Mouse (Mus musculus): ENCODE measurements around the gene Man1c1.

Gene Man1c1

DNA sequence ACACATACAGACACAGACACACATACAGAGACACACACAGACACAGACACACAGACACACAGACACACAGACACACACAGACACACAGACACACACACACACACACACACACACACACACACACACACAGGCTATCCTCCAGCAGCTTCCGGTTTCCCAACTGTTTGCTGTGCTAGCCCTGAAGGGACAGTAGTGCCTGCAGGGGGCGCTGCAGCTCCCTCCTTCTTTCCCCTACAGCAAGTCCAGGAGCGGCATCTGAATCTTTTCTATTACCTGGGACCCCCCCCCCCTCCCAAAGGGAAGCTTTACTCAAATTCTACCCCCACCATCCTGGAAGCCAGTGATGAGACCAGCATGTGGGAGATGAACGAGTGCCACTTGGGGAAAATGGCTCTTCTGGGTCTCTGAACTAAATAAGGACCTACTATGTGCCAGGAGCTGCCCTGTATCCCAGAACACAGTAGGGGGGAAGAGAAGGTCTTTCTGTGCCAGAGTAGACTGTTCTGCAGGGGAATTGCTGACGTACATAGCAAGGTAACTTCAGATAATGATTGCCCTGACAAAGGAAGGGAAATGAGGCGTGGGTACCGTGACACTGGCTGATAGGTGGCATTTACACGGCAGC, 148.0 kb downstream of the Man1c1 start:
- in situ Hi-C loops (cut with MboI, MseI), result no loop called here

GRCm38 (mm10) chr4:134553631-134554030, 150.5 kb downstream of the Man1c1 start:
- in situ Hi-C loops (cut with MboI, MseI), result no loop called here

- in situ Hi-C loops (cut with MboI, MseI), result no loop called here
Measured at GRCm38 (mm10) chr4:134551494-134552316, 152.4 kb downstream of the Man1c1 start, which contains the start of gene Selenon. Gene Selenon (minus strand): TSS chr4:134552166.

DNA sequence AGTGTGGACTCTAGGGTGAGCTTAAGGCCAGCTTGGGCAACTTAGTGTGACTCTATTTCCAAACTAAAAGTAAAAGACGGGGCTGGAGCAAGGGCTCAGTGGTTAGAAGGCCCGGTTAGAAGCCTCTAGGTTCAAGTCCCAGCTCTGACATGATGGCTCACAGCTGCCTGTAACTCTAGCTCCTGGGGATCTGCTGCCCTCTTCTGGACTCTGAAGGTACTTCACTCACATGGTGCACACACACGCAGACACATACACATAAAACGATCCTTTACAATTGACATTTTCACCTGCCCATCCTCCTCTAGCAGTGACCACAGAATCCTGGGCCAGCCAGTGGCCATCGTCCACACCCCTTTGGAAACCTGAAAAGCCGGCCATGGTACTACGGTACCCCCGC, 154.2 kb downstream of the Man1c1 start:
- in situ Hi-C loops (cut with MboI, MseI), result no loop called here

GRCm38 (mm10) chr4:134548169-134548938, 155.7 kb downstream of the Man1c1 start:
- in situ Hi-C loops (cut with MboI, MseI), result no loop called here

DNA sequence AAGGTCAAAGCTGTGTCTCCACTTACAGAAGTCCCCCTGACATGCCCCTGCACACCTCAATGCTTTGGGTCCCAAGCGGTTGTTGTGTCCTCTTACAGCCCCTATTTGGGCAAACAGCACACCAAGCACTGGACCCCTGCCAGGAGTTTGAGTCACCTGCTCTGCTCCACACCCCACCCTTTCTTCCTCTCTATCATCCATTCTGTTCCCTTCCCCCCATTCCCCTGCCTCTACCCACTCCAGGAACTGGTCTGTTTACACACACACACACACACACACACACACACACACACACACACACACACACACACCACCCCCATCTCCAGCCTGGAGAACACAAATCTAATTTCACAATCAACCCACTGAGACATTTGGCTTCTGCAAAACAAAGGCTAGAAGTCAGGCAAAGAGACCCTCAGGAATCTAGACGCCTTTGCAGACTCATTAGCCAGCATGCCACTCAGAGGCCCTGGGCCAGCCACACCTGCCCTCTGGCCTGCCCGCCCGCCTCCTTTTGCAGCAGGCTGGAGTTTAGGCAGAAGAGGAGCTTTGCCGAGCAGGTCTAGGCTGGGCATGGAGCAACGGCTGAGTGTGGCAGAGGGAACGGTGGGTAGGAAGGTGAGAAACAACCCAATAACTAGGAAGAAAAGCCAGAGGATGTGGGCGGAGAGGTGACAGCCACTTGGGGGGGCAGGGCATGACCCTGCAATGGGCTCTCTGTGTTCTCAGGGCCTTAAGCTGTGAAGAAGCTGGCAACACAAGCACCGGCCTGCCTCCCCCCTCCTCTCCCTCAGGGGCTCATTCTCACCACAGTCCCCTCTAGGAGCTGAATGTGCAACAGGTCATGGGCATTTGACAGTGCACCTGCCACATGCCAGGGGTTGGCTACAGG, 157.0 kb downstream of the Man1c1 start:
- in situ Hi-C loops (cut with MboI, MseI), result no loop called here

GRCm38 (mm10) chr4:134543261-134543660, 160.8 kb downstream of the Man1c1 start:
- in situ Hi-C loops (cut with MboI, MseI), result loop anchor here (5.0 kb wide), 1 partner anchor 169 kb away; no protein-coding TSS in a partner anchor

DNA sequence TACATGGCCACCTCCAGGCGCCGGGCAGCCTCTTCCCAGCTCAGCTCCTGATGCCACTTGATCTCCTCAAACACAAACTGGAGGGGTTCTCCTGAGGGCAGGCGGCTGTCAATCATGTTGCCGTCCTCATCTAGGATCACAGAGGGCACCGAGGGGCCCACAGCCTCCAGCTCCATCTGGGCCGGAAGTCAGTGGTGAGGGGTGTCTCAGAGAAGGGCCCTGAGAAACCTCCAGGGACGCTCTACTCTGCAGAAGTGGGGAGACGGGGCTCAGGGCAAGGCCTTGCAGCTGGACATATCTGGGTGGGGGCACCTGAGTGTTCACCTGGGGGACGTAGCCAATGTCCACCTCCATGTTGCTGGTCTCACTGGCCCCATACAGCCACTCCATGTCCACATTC, 161.4 kb downstream of the Man1c1 start:
- in situ Hi-C loops (cut with MboI, MseI), result loop anchor here (5.0 kb wide), 1 partner anchor 170 kb away; no protein-coding TSS in a partner anchor

- in situ Hi-C loops (cut with MboI, MseI), result no loop called here
Measured at GRCm38 (mm10) chr4:134538997-134539580, 165.0 kb downstream of the Man1c1 start.

- in situ Hi-C loops (cut with MboI, MseI), result no loop called here
Measured at GRCm38 (mm10) chr4:134535787-134536151, 168.3 kb downstream of the Man1c1 start.

DNA sequence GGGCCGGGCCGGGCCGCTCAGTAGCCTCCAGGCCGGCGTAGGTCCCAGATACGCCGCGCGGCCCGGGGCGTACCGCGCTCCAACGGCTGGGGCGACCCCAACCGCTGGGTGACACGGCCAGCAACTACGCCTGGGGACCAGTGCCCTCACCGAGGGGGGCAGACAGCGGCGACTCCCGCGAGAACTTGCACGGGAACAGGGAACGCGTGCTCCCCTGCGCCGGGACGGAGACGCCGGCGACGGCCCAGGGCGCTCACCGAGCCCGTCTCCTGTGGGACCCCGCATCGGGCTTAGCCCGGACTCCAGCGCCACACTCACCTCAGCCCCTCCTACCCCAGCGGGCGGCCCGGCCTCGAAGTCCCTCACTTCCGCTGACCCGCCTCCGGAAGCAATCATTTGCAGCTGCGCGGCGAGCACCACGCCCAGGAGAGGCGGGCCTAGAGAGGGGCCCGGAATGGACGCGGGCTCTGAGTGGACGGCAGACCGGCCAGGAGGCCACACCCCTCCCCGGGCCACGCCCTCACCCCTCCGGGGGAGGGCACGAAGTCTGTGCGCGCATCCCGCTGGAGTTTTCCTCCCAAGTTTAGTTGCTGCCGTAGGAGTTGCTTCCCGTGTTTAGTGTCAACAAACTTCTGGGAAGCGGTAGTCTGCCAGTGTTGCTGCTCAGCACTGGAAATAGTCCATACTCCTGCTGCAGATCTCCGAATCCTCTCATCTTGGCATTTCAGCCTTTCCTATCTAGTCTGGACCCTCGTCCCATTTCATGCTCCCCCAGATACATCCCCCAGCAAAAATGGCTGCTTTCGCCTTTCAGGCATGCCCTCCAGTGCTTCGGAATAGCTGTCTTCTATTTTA, 168.9 kb downstream of the Man1c1 start, which contains the start of gene Mtfr1l:
Gene Mtfr1l, minus strand, starts transcription at position 456 of the 855 bp plus-strand sequence.
- in situ Hi-C loops (cut with MboI, MseI), result no loop called here

DNA sequence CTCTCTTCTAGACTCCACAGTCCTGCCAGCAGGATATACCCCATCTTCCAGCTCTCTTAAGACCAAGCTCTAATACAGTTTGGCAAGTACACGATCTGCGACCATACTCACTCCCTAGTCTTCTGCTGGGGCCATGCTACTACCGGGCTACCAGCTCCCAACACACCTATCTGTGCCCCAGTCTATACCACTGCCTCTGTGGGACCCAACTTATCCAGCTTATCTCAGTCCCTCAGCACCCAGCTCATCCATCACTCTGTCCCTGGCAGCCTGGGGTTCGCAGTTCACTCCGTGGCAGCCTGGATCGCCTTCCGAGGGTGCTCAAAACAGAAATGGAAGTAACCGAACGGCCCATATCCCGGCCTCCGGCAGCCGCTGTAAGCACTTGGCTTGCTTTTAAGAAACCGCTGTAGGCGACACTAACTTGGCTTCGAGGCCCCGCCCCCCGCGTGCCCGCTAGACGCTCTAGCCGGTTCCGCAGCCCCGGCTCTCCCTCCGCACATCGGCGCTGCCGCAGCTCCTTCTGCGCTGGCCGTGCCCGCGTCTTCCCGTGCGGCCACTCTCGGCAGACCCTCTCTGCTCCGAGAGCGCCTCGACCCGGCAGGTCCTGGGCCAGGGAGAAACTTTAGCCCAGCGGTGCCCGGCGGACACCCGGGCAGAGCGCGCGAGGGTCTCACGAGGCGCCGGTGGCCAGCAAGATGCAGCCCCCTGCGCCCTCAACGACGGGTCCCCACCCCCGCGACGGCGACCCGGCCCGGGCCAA, 169.8 kb downstream of the Man1c1 start:
- in situ Hi-C loops (cut with MboI, MseI), result no loop called here

GRCm38 (mm10) chr4:134533421-134533820, 170.7 kb downstream of the Man1c1 start:
- in situ Hi-C loops (cut with MboI, MseI), result no loop called here

- in situ Hi-C loops (cut with MboI, MseI), result no loop called here
Measured at GRCm38 (mm10) chr4:134532928-134533327, 171.2 kb downstream of the Man1c1 start.

GRCm38 (mm10) chr4:134526220-134526619, 177.9 kb downstream of the Man1c1 start:
- in situ Hi-C loops (cut with MboI, MseI), result no loop called here

DNA sequence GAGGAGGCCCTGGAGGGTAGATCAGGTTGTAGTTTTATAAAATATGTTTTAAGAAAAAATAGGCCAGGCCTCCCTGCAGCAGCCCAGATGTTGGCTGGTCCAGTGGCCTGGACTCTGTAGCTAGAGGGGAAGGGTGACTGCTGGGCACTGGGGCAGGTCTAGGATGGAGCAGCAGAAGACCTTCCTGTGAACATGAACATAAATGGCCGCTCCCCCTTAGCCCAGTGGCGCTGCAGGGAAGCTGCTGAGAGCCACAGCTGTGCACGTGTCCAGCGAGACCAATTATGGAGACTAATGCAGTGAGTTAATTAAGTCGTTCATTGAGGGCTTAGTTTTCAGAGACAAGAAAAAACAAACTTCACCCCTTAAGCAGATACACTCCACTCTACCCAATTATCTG, 178.3 kb downstream of the Man1c1 start:
- in situ Hi-C loops (cut with MboI, MseI), result no loop called here

GRCm38 (mm10) chr4:134523447-134523846, 180.6 kb downstream of the Man1c1 start:
- in situ Hi-C loops (cut with MboI, MseI), result no loop called here

DNA sequence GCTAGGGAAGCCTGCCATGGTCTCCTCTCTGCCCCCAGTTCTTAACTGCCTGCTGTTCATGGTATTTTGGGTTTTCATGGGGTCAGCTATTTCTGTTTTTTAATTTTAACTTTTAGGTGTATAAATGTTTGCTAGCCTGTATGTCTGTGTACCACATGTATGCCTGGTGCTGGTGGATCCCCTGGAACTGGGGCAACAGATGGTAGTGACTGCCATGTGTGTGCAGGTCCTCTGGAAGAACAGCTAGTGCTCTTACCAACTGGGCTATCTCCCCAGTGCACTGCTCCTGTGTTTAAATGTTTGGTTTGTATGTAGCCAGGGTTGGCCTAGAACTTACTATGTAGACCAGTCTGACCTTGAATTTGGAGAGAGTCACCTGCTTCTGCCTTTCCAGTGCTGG, 184.8 kb downstream of the Man1c1 start:
- in situ Hi-C loops (cut with MboI, MseI), result no loop called here

GRCm38 (mm10) chr4:134518541-134518940, 185.5 kb downstream of the Man1c1 start:
- in situ Hi-C loops (cut with MboI, MseI), result no loop called here

Data from T-helper 2 cell (primary cell).